Mouse (Mus musculus) heart, embryonic 16.5 days (tissue): ENCODE data around the gene Egr2. TPM values are rescaled to one million over a fixed set of nuclear protein-coding genes. Genes with fewer than 3 reads are reported as not detected.

Source experiments
- ATAC-seq: fragments of 200-750 bp; cut with Nextera tagmentation; replicated peaks from 2 replicates; pipeline ENCODE4 v1.8.0; 2017; ENCODE audit warnings: moderate number of reproducible peaks; ENCODE audit not compliant: insufficient read depth, low FRiP score; ENCODE audit errors: extremely low read depth
- H3K27ac ChIP-seq: fragments of 300-500 bp; sonication (generic); 2 replicates; pipeline ENCODE4 v1.5.1; 2014; ENCODE audit warnings: mild to moderate bottlenecking, low read length, control low read depth, moderate library complexity
- H3K27me3 ChIP-seq: fragments of 300-500 bp; sonication (generic); 2 replicates; pipeline ENCODE4 v1.6.1; 2014; ENCODE audit warnings: low read length, mixed read lengths; ENCODE audit not compliant: control insufficient read depth, insufficient read depth
- H3K36me3 ChIP-seq: fragments of 300-500 bp; sonication (generic); 2 replicates; pipeline ENCODE4 v1.6.1; 2014; ENCODE audit not compliant: control insufficient read depth, insufficient read depth
- H3K4me1 ChIP-seq: fragments of 300-500 bp; sonication (generic); 2 replicates; pipeline ENCODE4 v1.6.1; 2014; ENCODE audit warnings: low read length, mixed read lengths; ENCODE audit not compliant: control insufficient read depth, insufficient read depth
- H3K4me2 ChIP-seq: fragments of 300-500 bp; sonication (generic); 2 replicates; pipeline ENCODE4 v1.6.1; 2014; ENCODE audit warnings: low read depth, mild to moderate bottlenecking, control low read depth, low read length
- H3K4me3 ChIP-seq: fragments of 300-500 bp; sonication (generic); 2 replicates; pipeline ENCODE4 v1.5.1; 2014; ENCODE audit warnings: mild to moderate bottlenecking, control low read depth, low read length
- H3K9ac ChIP-seq: fragments of 300-500 bp; sonication (generic); 2 replicates; pipeline ENCODE4 v1.6.1; 2014; ENCODE audit warnings: low read length, control low read depth
- H3K9me3 ChIP-seq: fragments of 300-500 bp; sonication (generic); replicated peaks from 2 replicates; pipeline ENCODE4 v1.6.1; 2016; ENCODE audit warnings: low read length; ENCODE audit not compliant: control insufficient read depth
- WGBS: fragments of 180-500 bp; shearing (Covaris S2); extraction: QIAGEN DNeasy Blood & Tissue Kit; methylation state at CpG from one replicate; pipeline ENCODE4 v1.1.7; 2014; 5-methylcytosine and 5-hydroxymethylcytosine counted together
- polyA plus RNA-seq: library from polyadenylated mRNA; unstranded; fragments of >200 nt; fragmentation: Nextera tagmentation; extraction: Ambion mirVana; gene quantifications from 2 replicates; pipeline ENCODE4 v1.2.1, GENCODE M21; 2015

Gene Egr2
- polyA plus RNA-seq, 1 experiment from 2014 or later = 1.2 TPM

- Histone ChIP-seq H3K4me2 (peak within 1 kb of the TSS; percentile 96), H3K36me3 (peaks cover 3% of the 10 kb centered on the region; the same call in 1 of the 2 replicates), H3K4me1 (peaks cover 15% of the 10 kb centered on the region), H3K9me3 (no peaks in the 10 kb centered on the region), H3K4me3 (peak within 1 kb of the TSS; percentile 95), H3K27me3 (no peaks in the 10 kb centered on the region), H3K9ac (peak within 1 kb of the TSS; percentile 93), H3K27ac (peak within 1 kb of the TSS; percentile 93)
- peak; percentile 90 for ATAC-seq
- WGBS = under 1% methylated on average over 79 of the region's 79 CpGs
These were observed 13.8 kb downstream of the Egr2 start, which contains the start of gene Ado for GRCm38 (mm10) chr10:67548877-67549731. Gene Ado, minus strand, starts transcription at chr10:67548955.

GRCm38 (mm10) chr10:67558053-67558452 is 22.8 kb downstream of the Egr2 start:
- Histone ChIP-seq H3K4me2 (no peak overlapping the region), H3K36me3 (no peaks in the 10 kb centered on the region), H3K27ac (no peak overlapping the region), H3K9me3 (peaks cover 11% of the 10 kb centered on the region), H3K4me1 (no peaks in the 10 kb centered on the region), H3K9ac (no peak overlapping the region), H3K4me3 (no peak overlapping the region), H3K27me3 (no peaks in the 10 kb centered on the region; the same call in 1 of the 2 replicates)
- 80% methylated on average over 4 of the region's 4 CpGs for WGBS
- ATAC-seq = no peak

- Histone ChIP-seq H3K4me3 (no peak overlapping the region), H3K36me3 (no peaks in the 10 kb centered on the region), H3K4me2 (no peak overlapping the region), H3K27me3 (no peaks in the 10 kb centered on the region; the same call in 1 of the 2 replicates), H3K9ac (no peak overlapping the region), H3K9me3 (peaks cover 11% of the 10 kb centered on the region), H3K27ac (no peak overlapping the region), H3K4me1 (no peaks in the 10 kb centered on the region)
- 71% methylated on average over 13 of the region's 13 CpGs for WGBS
- ATAC-seq = no peak
These were observed 24.6 kb downstream of the Egr2 start for GRCm38 (mm10) chr10:67559765-67560394.

- H3K27me3 ChIP-seq = no peaks in the 10 kb centered on the region; the same call in 1 of the 2 replicates
- H3K9me3 ChIP-seq = peaks cover 11% of the 10 kb centered on the region
- no peak overlapping the region for H3K27ac ChIP-seq
- H3K9ac ChIP-seq = no peak overlapping the region
- ATAC-seq = no peak
- H3K4me3 ChIP-seq = no peak overlapping the region
- H3K36me3 ChIP-seq = no peaks in the 10 kb centered on the region
- H3K4me2 ChIP-seq = no peak overlapping the region
- no peaks in the 10 kb centered on the region for H3K4me1 ChIP-seq
- 71% methylated on average over 1 of the region's 1 CpGs for WGBS
These were observed 25.9 kb downstream of the Egr2 start for GRCm38 (mm10) chr10:67561185-67561584.

- Histone ChIP-seq H3K36me3 (no peaks in the 10 kb centered on the region), H3K4me3 (no peak overlapping the region), H3K4me1 (no peaks in the 10 kb centered on the region), H3K9ac (no peak overlapping the region), H3K4me2 (no peak overlapping the region), H3K27me3 (no peaks in the 10 kb centered on the region; the same call in 1 of the 2 replicates), H3K9me3 (no peaks in the 10 kb centered on the region), H3K27ac (no peak overlapping the region)
- WGBS = 88% methylated on average over 7 of the region's 7 CpGs
- no peak for ATAC-seq
These were observed 29.2 kb downstream of the Egr2 start for GRCm38 (mm10) chr10:67564509-67564908.

- WGBS = 46% methylated on average over 8 of the region's 8 CpGs
- H3K4me1 ChIP-seq = no peaks in the 10 kb centered on the region
- H3K9me3 ChIP-seq = no peaks in the 10 kb centered on the region
- no peak for ATAC-seq
- no peak overlapping the region for H3K27ac ChIP-seq
- no peak overlapping the region for H3K4me3 ChIP-seq
- H3K4me2 ChIP-seq = no peak overlapping the region
- H3K9ac ChIP-seq = no peak overlapping the region
- H3K36me3 ChIP-seq = no peaks in the 10 kb centered on the region
- H3K27me3 ChIP-seq = no peaks in the 10 kb centered on the region
These were observed 30.8 kb downstream of the Egr2 start for GRCm38 (mm10) chr10:67566104-67566503.

- 50% methylated on average over 7 of the region's 7 CpGs for WGBS
- no peaks in the 10 kb centered on the region for H3K27me3 ChIP-seq
- H3K4me2 ChIP-seq = no peak overlapping the region
- H3K9me3 ChIP-seq = no peaks in the 10 kb centered on the region
- no peak overlapping the region for H3K27ac ChIP-seq
- no peak overlapping the region for H3K4me3 ChIP-seq
- H3K9ac ChIP-seq = no peak overlapping the region
- no peaks in the 10 kb centered on the region for H3K36me3 ChIP-seq
- no peak for ATAC-seq
- H3K4me1 ChIP-seq = 0 out of 2 replicates have a peak, but pooled peaks cover 2% of the 10 kb centered on the region
These were observed 34.3 kb downstream of the Egr2 start for GRCm38 (mm10) chr10:67569539-67569938.

- H3K4me1 ChIP-seq = 0 out of 2 replicates have a peak, but pooled peaks cover 2% of the 10 kb centered on the region
- no peaks in the 10 kb centered on the region for H3K9me3 ChIP-seq
- 53% methylated on average over 14 of the region's 14 CpGs for WGBS
- no peak overlapping the region for H3K4me3 ChIP-seq
- no peaks in the 10 kb centered on the region for H3K27me3 ChIP-seq
- H3K9ac ChIP-seq = no peak overlapping the region
- no peak overlapping the region for H3K4me2 ChIP-seq
- H3K36me3 ChIP-seq = no peaks in the 10 kb centered on the region
- no peak overlapping the region for H3K27ac ChIP-seq
- no peak for ATAC-seq
These were observed 36.2 kb downstream of the Egr2 start for GRCm38 (mm10) chr10:67571443-67571842.

GRCm38 (mm10) chr10:67573310-67573709 is 38.0 kb downstream of the Egr2 start:
- Histone ChIP-seq H3K9me3 (no peaks in the 10 kb centered on the region), H3K4me3 (no peak overlapping the region), H3K27me3 (no peaks in the 10 kb centered on the region), H3K27ac (no peak overlapping the region), H3K4me2 (no peak overlapping the region), H3K4me1 (peaks cover 6% of the 10 kb centered on the region), H3K9ac (no peak overlapping the region), H3K36me3 (no peaks in the 10 kb centered on the region)
- WGBS = 32% methylated on average over 8 of the region's 8 CpGs
- ATAC-seq = no peak
